Mouse (Mus musculus) kidney, adult 2 months (tissue): Measurements from ENCODE around the gene Cep97. TPM values are rescaled to one million over a fixed set of nuclear protein-coding genes. Genes with fewer than 3 reads are reported as not detected.

Source experiments
- DNase-seq: peaks from one replicate; pipeline ENCODE4 v3.0.0; 2021
- H3K27ac ChIP-seq: fragments of 200-500 bp; 2 replicates; pipeline ENCODE4 v1.5.1; 2012; ENCODE audit warnings: low read depth, low read length, control low read depth, inconsistent platforms; ENCODE audit not compliant: insufficient read depth
- H3K27me3 ChIP-seq: fragments of 200-500 bp; replicated peaks from 2 replicates; pipeline ENCODE4 v1.6.1; 2012; ENCODE audit warnings: mild to moderate bottlenecking, moderate library complexity, low read length, inconsistent platforms; ENCODE audit not compliant: control insufficient read depth, insufficient read depth
- H3K36me3 ChIP-seq: fragments of 200-500 bp; 2 replicates; pipeline ENCODE4 v1.6.1; 2012; ENCODE audit warnings: mild to moderate bottlenecking, moderate library complexity, low read length, inconsistent platforms; ENCODE audit not compliant: control insufficient read depth, insufficient read depth
- H3K4me1 ChIP-seq: fragments of 200-500 bp; 2 replicates; pipeline ENCODE4 v1.6.1; 2011; ENCODE audit warnings: low read length; ENCODE audit not compliant: control insufficient read depth, insufficient read depth
- H3K4me3 ChIP-seq: fragments of 200-500 bp; 2 replicates; pipeline ENCODE4 v1.5.1; 2011; ENCODE audit warnings: mild to moderate bottlenecking, low read depth, low read length, control low read depth; ENCODE audit not compliant: insufficient read depth
- CTCF ChIP-seq: fragments of 200-500 bp; conservative IDR thresholded peaks from 2 replicates; pipeline ENCODE4 v1.5.1; 2011; ENCODE audit warnings: low read depth, mild to moderate bottlenecking, control low read depth, low read length, moderate library complexity, mixed read lengths; ENCODE audit not compliant: insufficient read depth, insufficient read length
- POLR2A ChIP-seq: fragments of 200-500 bp; IDR thresholded peaks from one replicate; pipeline ENCODE4 v1.6.1; 2011; ENCODE audit warnings: low read depth, low read length, control low read depth
- WGBS: fragments of 180-500 bp; shearing (Covaris S2); methylation state at CpG from one replicate; pipeline ENCODE4 v1.1.7; 2018; 5-methylcytosine and 5-hydroxymethylcytosine counted together
- polyA plus RNA-seq: library from polyadenylated mRNA; depleted of rRNA; stranded (reverse); fragments of >200 nt; gene quantifications from 2 replicates; pipeline ENCODE4 v1.2.3, GENCODE M21; 2012

Cep97 gene
- polyA plus RNA-seq, 1 experiment = 2.5 TPM

DNA sequence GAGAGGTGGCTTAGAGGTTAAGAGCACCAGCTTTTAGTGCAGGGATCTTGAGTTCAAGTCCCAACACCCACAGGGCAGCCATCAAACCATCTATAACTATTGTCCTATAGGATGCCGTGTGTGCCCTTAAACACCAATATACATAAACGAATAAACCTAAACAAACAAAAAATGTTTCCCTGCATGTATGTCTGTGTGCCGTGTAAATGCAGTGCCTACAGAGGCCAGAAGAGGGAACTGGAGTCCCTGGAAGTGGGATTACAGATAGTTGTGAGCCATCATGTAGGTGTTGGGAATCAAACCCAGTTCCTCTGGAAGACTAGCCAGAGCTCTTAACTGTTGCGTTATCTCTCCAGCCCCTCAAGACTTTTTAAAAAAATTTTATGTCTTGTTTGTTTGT is 6.1 kb upstream of the Cep97 start:
- H3K27me3 ChIP-seq = no peaks in the 10 kb centered on the region
- no peaks in the 10 kb centered on the region for H3K36me3 ChIP-seq
- H3K4me1 ChIP-seq = 0 out of 2 replicates have a peak, but pooled peaks cover 2% of the 10 kb centered on the region
- no peak overlapping the region for H3K4me3 ChIP-seq
- no peak overlapping the region for H3K27ac ChIP-seq
- no peak for DNase-seq
- no peak for TF ChIP-seq POLR2A
- TF ChIP-seq CTCF = no peak
- 92% methylated on average over 4 of the region's 4 CpGs for WGBS

GRCm38 (mm10) chr16:55939703-55940102 is 5.0 kb upstream of the Cep97 start:
- TF ChIP-seq CTCF = no peak
- TF ChIP-seq POLR2A = no peak
- 0 out of 2 replicates have a peak, but pooled peaks cover 2% of the 10 kb centered on the region for H3K4me1 ChIP-seq
- H3K27ac ChIP-seq = no peak overlapping the region
- no peaks in the 10 kb centered on the region for H3K36me3 ChIP-seq
- peak; percentile 60 for DNase-seq
- 43% methylated on average over 6 of the region's 6 CpGs for WGBS
- H3K27me3 ChIP-seq = no peaks in the 10 kb centered on the region
- no peak overlapping the region for H3K4me3 ChIP-seq

DNA sequence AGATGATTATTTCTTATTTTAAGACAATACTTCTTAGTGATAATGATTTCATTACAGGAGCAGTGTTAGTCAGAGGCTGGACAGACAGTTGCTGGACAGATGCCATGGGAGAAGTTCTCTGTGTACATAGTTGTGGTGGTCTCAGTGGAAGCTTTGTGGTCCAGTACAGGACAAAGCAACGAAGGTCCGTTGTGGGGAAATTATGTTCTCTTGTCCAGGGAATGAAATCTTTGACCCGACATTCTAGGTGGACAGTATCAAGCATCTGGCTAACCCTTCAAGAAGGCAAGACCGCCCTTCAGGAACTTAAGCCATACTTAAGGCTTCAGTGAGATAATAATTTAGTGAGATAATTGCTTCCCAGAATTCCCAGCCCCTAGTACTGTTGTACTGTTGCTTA is 4.1 kb upstream of the Cep97 start:
- 87% methylated on average over 4 of the region's 4 CpGs for WGBS
- DNase-seq = no peak
- Histone ChIP-seq H3K27ac (no peak overlapping the region), H3K27me3 (no peaks in the 10 kb centered on the region), H3K4me1 (0 out of 2 replicates have a peak, but pooled peaks cover 2% of the 10 kb centered on the region), H3K4me3 (no peak overlapping the region), H3K36me3 (no peaks in the 10 kb centered on the region)
- no peak for TF ChIP-seq CTCF
- TF ChIP-seq POLR2A = no peak

GRCm38 (mm10) chr16:55933681-55934343 is 843 bp downstream of the Cep97 start:
- under 1% methylated on average over 32 of the region's 32 CpGs for WGBS
- H3K4me1 ChIP-seq = no peaks in the 10 kb centered on the region
- DNase-seq = peak; percentile 17

DNA sequence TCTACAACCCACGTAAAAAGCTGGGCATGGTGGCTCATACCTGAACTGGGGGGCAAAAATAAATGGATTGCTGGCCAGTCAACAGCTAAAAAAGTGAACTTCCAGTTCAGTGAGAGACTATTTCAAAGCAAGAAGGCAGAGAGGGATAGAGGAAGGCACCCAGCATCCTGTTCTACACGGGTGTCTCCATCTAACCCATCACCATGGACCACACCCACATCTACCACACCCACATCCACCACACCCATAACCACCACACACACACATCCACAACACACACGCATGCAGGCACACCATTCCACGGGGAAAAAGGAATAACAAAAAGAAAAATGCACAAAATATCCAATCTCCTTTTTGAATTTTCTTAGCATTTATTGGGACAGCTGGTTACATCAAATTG is 10.6 kb downstream of the Cep97 start:
- H3K36me3 ChIP-seq = peaks cover 2% of the 10 kb centered on the region; the same call in 1 of the 2 replicates
- WGBS = 88% methylated on average over 4 of the region's 4 CpGs

More at GRCm38 (mm10) chr16:55933681-55934343, 843 bp downstream of the Cep97 start:
- Histone ChIP-seq H3K4me3 (peak overlapping the region; percentile 60), H3K27ac (no peak overlapping the region), H3K27me3 (no peaks in the 10 kb centered on the region), H3K36me3 (no peaks in the 10 kb centered on the region)
- TF ChIP-seq POLR2A (no peak), CTCF (no peak)

GRCm38 (mm10) chr16:55922079-55922478 is 12.6 kb downstream of the Cep97 start:
- no peak for TF ChIP-seq CTCF
- TF ChIP-seq POLR2A = no peak
- Histone ChIP-seq H3K27ac (no peak overlapping the region), H3K36me3 (no peaks in the 10 kb centered on the region; the same call in 1 of the 2 replicates), H3K27me3 (no peaks in the 10 kb centered on the region), H3K4me3 (no peak overlapping the region), H3K4me1 (no peaks in the 10 kb centered on the region)
- WGBS = 87% methylated on average over 10 of the region's 10 CpGs
- DNase-seq = no peak

More for the DNA sequence above, 10.6 kb downstream of the Cep97 start:
- Histone ChIP-seq H3K4me3 (no peak overlapping the region), H3K4me1 (no peaks in the 10 kb centered on the region), H3K27ac (no peak overlapping the region), H3K27me3 (no peaks in the 10 kb centered on the region)
- DNase-seq = no peak
- TF ChIP-seq POLR2A = no peak
- no peak for TF ChIP-seq CTCF

GRCm38 (mm10) chr16:55914716-55915115 is 19.9 kb downstream of the Cep97 start:
- Histone ChIP-seq H3K27ac (no peak overlapping the region), H3K27me3 (no peaks in the 10 kb centered on the region), H3K4me3 (no peak overlapping the region), H3K36me3 (no peaks in the 10 kb centered on the region; the same call in 1 of the 2 replicates), H3K4me1 (no peaks in the 10 kb centered on the region)
- no peak for TF ChIP-seq CTCF
- WGBS = 97% methylated on average over 7 of the region's 7 CpGs
- DNase-seq = no peak
